Mouse (Mus musculus) forebrain, embryonic 11.5 days (tissue): ENCODE measurements around the gene Bcl2. TPM values are rescaled to one million over a fixed set of nuclear protein-coding genes. Genes with fewer than 3 reads are reported as not detected.

Source experiments
- ATAC-seq: fragments of 200-750 bp; cut with Nextera tagmentation; replicated peaks from 2 replicates; pipeline ENCODE4 v1.8.0; 2017; ENCODE audit warnings: moderate TSS enrichment; ENCODE audit not compliant: low FRiP score
- DNase-seq: peaks from one replicate; pipeline ENCODE4 v3.0.0-alpha.2; 2017; ENCODE audit warnings: low spot score
- H3K27ac ChIP-seq: fragments of 300-500 bp; sonication (generic); 2 replicates; pipeline ENCODE4 v1.5.1; 2014; ENCODE audit warnings: low read depth, low read length
- H3K27me3 ChIP-seq: fragments of 300-500 bp; sonication (generic); 2 replicates; pipeline ENCODE4 v1.6.1; 2014; ENCODE audit warnings: mild to moderate bottlenecking, low read length, mixed read lengths; ENCODE audit not compliant: control insufficient read depth, insufficient read depth
- H3K36me3 ChIP-seq: fragments of 300-500 bp; sonication (generic); 2 replicates; pipeline ENCODE4 v1.6.1; 2014; ENCODE audit warnings: mild to moderate bottlenecking, low read length, moderate library complexity, mixed read lengths; ENCODE audit not compliant: control insufficient read depth, insufficient read depth
- H3K4me1 ChIP-seq: fragments of 300-500 bp; sonication (generic); replicated peaks from 2 replicates; pipeline ENCODE4 v1.6.1; 2014; ENCODE audit warnings: low read length, mixed read lengths; ENCODE audit not compliant: control insufficient read depth, insufficient read depth
- H3K4me2 ChIP-seq: fragments of 300-500 bp; sonication (generic); 2 replicates; pipeline ENCODE4 v1.6.1; 2014; ENCODE audit warnings: low read depth, mild to moderate bottlenecking, low read length, moderate library complexity, mixed read lengths; ENCODE audit not compliant: severe bottlenecking
- H3K4me3 ChIP-seq: fragments of 300-500 bp; sonication (generic); 2 replicates; pipeline ENCODE4 v1.5.1; 2014; ENCODE audit warnings: low read depth, low read length
- H3K9ac ChIP-seq: fragments of 300-500 bp; sonication (generic); 2 replicates; pipeline ENCODE4 v1.6.1; 2014; ENCODE audit warnings: low read length
- H3K9me3 ChIP-seq: fragments of 300-500 bp; sonication (generic); 2 replicates; pipeline ENCODE4 v1.6.1; 2016; ENCODE audit warnings: low read length, mixed read lengths; ENCODE audit not compliant: control insufficient read depth
- WGBS: fragments of 180-500 bp; shearing (Covaris S2); extraction: QIAGEN DNeasy Blood & Tissue Kit; methylation state at CpG from one replicate; pipeline ENCODE4 v1.1.7; 2014; 5-methylcytosine and 5-hydroxymethylcytosine counted together
- polyA plus RNA-seq: library from polyadenylated mRNA; unstranded; fragments of >200 nt; fragmentation: Nextera tagmentation; extraction: Ambion mirVana; gene quantifications from 2 replicates; pipeline ENCODE4 v1.2.1, GENCODE M21; 2014

Bcl2 gene
- polyA plus RNA-seq, 1 experiment from 2014 or later = 6.9 TPM

DNA sequence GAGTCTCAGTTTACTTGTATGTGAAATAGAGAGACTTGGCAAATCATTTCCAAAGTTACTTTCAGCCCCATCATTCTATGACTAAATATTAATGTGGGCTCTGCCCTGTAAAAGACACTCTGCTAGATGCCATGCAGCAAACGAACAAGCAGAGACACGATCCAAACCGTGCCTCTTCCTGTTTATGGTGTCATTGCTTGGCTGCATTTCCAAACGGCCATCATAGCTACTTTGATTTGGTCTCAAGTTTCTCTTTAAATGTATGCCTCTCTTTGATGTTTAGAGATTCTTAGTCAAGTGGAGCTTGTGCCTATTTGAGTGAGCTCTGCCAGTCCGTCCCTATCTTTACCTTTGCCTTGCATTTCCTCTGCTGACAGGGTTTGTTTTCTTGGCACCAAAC is 111.5 kb downstream of the Bcl2 start:
- DNase-seq (no peak), ATAC-seq (no peak)
- 79% methylated on average over 5 of the region's 5 CpGs for WGBS
- no peaks in the 10 kb centered on the region for H3K27me3 ChIP-seq
- H3K4me1 ChIP-seq = no peaks in the 10 kb centered on the region
- no peaks in the 10 kb centered on the region for H3K36me3 ChIP-seq
- no peak overlapping the region for H3K4me2 ChIP-seq
- H3K9ac ChIP-seq = no peak overlapping the region
- H3K9me3 ChIP-seq = no peaks in the 10 kb centered on the region
- no peak overlapping the region for H3K4me3 ChIP-seq
- H3K27ac ChIP-seq = no peak overlapping the region

DNA sequence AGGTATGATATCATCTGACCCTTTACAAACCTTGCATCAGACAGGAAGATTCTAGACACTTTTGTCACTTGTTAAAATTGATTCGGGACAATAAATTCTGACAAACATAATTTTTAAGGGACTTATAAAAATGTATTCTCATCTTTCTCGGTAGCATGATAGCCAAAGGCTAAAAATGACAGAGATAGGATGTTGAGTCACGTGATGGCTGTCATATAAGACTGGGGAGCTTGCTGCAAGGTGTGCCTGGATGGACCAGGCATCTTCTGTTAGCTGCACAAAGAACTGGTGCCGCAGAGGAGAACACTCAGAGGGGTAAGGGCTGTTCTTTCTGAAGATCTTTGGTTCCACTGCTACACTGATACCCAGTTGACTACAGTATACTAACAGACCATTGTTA is 112.8 kb downstream of the Bcl2 start:
- H3K27me3 ChIP-seq = no peaks in the 10 kb centered on the region
- H3K36me3 ChIP-seq = no peaks in the 10 kb centered on the region
- 88% methylated on average over 4 of the region's 4 CpGs for WGBS
- no peak overlapping the region for H3K4me2 ChIP-seq
- DNase-seq = no peak
- no peak overlapping the region for H3K4me3 ChIP-seq
- H3K27ac ChIP-seq = no peak overlapping the region
- no peak for ATAC-seq
- H3K9me3 ChIP-seq = no peaks in the 10 kb centered on the region
- no peaks in the 10 kb centered on the region for H3K4me1 ChIP-seq
- no peak overlapping the region for H3K9ac ChIP-seq

DNA sequence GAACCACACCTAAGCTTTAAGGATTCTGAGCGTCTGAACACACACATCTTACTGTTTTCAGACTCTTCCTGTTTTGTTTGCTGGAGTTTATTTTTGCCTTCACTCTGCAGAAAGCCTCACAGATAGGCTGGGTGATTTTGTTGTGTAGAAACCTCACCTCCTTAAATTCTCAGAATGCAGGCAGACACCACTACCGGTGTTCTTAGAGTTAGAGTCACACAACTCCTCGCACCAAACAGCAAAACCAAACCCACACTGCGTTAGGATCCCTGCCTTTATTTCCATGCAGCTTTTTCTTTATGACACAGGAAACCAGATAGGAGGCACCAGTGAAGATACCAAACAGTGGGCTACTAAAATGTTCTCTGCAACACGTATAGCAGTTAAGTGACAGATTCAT is 113.2 kb downstream of the Bcl2 start:
- Histone ChIP-seq H3K36me3 (no peaks in the 10 kb centered on the region), H3K4me3 (no peak overlapping the region), H3K4me2 (no peak overlapping the region), H3K9me3 (no peaks in the 10 kb centered on the region), H3K9ac (no peak overlapping the region), H3K4me1 (no peaks in the 10 kb centered on the region), H3K27me3 (no peaks in the 10 kb centered on the region), H3K27ac (no peak overlapping the region)
- ATAC-seq (no peak), DNase-seq (no peak)
- 90% methylated on average over 5 of the region's 5 CpGs for WGBS

DNA sequence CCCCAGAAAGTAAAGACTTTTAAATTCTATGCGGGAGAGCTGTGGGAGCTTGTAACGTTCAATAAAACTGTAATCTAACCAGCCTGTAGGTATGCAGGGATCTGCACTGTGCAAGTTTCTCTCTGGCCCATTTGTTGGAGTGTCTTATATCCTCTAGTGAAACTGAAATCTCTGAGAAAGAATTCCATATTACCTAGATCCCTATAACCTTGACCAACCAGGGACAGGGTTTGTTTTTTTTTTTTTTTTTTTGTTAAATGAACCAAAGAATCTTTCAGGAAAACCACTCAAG is 115.8 kb downstream of the Bcl2 start:
- ATAC-seq (no peak), DNase-seq (no peak)
- Histone ChIP-seq H3K27me3 (no peaks in the 10 kb centered on the region), H3K4me3 (no peak overlapping the region), H3K4me2 (no peak overlapping the region), H3K36me3 (no peaks in the 10 kb centered on the region), H3K27ac (no peak overlapping the region), H3K9ac (no peak overlapping the region), H3K9me3 (no peaks in the 10 kb centered on the region), H3K4me1 (no peaks in the 10 kb centered on the region)
- 97% methylated on average over 2 of the region's 2 CpGs for WGBS

DNA sequence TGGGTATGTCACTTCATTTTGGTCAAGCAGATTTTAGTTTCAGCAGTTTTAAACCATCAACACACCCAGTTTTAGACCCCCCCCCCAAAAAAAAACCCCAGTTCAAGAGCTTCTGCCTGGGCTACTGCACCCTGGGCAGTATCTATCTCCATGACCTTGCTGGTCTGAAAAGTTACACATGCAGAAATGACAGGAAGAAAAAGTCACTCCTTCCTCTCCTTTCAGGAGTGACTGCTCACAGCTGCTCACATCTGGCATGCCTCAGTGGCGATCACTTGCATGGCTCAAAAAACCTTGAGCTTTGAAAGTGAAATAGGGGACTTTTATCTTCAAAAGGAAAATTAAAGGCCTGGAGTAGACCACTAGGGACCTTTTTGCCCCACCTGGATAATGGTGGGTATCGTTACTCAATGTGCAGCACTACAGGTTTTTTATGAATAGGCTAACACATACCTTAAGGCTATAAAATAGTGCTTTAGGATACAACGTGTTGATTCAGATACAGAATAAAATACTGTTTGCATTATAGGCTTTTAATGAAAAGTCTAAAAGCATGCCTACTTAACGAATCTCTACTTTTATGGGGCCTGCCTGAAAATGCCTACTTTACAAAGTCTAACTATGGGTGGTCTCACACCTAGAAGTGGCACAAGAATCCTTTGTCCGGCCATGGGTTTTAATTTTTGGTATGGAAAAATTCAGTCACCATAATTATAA is 116.3 kb downstream of the Bcl2 start:
- Histone ChIP-seq H3K9me3 (no peaks in the 10 kb centered on the region), H3K4me3 (no peak overlapping the region), H3K27me3 (no peaks in the 10 kb centered on the region), H3K4me2 (no peak overlapping the region), H3K27ac (no peak overlapping the region), H3K9ac (no peak overlapping the region), H3K4me1 (no peaks in the 10 kb centered on the region), H3K36me3 (no peaks in the 10 kb centered on the region)
- DNase-seq (no peak), ATAC-seq (no peak)
- 83% methylated on average over 5 of the region's 5 CpGs for WGBS

DNA sequence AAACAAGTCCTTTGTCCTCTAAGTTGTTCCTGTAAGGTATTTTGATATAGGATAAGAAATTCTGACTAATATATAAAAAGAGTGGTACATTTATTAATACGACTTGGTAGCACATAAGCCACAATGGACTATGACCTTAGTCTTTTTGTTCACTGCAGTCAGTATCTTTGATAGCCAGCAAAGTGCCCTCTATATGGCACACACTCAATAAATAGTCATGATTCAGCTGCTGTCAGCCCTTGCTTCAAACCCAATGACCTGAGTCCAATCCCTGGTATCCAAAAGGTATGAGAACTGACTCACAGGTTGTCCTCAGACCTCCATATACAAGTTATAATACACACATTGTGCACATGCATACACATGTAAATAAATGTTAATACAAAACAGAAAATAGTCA is 117.7 kb downstream of the Bcl2 start:
- H3K27me3 ChIP-seq = no peaks in the 10 kb centered on the region
- H3K4me3 ChIP-seq = no peak overlapping the region
- no peak overlapping the region for H3K9ac ChIP-seq
- H3K27ac ChIP-seq = no peak overlapping the region
- no peaks in the 10 kb centered on the region for H3K4me1 ChIP-seq
- ATAC-seq (no peak), DNase-seq (no peak)
- H3K4me2 ChIP-seq = no peak overlapping the region
- H3K36me3 ChIP-seq = no peaks in the 10 kb centered on the region
- H3K9me3 ChIP-seq = no peaks in the 10 kb centered on the region
- WGBS = 91% methylated on average over 1 of the region's 1 CpGs

DNA sequence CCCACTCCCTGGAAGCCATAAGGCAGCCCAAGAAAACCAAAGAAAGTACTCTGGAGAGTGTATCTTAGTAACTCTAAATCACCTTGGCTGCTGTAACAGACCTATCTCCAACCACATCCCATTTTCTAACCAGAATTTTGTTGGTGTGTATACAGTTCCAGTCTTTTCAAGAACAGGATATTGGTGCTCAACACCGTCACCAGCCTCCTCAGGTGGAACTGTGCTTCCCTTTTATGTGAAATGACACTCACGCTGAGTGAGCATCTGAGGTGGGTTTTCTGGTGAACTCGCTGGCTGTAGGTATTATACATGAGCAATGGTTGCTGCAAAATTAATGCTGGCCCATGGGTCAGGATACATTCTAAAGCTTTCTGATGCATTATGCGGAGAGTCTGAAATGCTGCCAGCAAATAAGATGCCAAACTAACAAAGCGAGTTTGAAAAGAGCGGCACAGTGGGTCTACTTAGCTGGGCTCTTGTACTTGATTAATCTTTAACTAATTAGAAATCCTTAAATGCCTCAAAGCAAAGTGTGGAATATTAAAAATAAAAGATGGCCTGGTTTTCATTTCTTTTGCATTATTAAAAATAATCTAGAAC is 118.7 kb downstream of the Bcl2 start:
- DNase-seq = no peak
- no peak for ATAC-seq
- Histone ChIP-seq H3K9ac (no peak overlapping the region), H3K4me2 (no peak overlapping the region), H3K9me3 (no peaks in the 10 kb centered on the region), H3K4me1 (no peaks in the 10 kb centered on the region), H3K36me3 (no peaks in the 10 kb centered on the region), H3K27ac (no peak overlapping the region), H3K4me3 (no peak overlapping the region), H3K27me3 (no peaks in the 10 kb centered on the region)
- WGBS = 84% methylated on average over 6 of the region's 6 CpGs

DNA sequence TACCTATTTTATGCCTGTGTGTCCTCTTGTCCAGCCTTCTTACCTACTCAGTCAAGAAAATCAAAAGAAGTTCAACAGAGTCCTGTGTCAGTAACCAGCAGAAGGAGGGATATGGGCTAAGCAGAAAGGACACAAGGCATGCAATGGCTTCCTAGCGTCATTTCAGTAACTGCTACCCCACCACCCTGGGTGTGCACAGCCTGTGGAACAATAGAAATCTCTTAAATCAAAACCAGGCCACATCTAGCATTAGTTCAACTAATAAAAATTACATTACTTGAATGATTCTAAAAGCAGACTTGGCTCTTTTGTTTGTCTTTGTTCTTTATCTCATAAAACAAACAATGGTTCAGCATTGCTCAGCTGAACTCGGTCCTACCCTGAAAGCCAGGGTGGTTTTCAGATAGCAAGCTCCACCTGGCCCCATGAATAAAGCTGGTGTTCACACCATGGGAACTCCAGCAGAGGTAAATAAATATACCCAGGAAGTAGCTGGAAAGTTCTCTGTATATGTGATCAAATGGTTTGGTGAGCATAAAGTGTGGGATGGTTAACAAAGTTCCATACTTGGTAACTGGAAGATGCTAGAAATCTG is 122.8 kb downstream of the Bcl2 start:
- ATAC-seq (no peak), DNase-seq (no peak)
- Histone ChIP-seq H3K9ac (no peak overlapping the region), H3K4me1 (no peaks in the 10 kb centered on the region), H3K9me3 (no peaks in the 10 kb centered on the region), H3K27me3 (no peaks in the 10 kb centered on the region), H3K27ac (no peak overlapping the region), H3K4me2 (no peak overlapping the region), H3K36me3 (no peaks in the 10 kb centered on the region), H3K4me3 (no peak overlapping the region)
- WGBS = 45% methylated on average over 2 of the region's 2 CpGs

DNA sequence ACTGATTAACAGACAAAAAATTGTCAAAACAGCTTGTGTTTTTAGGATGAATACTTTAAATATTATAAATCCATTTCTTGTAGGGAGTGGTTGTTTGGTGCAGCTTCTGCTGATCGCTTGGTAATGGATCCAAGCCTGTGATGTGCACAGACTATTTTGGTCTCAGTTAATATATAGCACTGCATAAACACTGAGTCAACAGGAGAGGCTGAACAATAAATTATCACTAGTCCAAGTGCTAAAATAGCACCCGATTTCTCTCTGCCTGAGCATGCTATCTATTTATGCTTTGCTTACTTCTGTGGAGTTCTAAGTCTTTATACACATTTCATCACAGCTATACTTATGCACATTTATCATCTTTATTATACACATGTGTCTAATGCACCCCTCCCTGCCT is 124.9 kb downstream of the Bcl2 start:
- no peak overlapping the region for H3K4me2 ChIP-seq
- H3K27ac ChIP-seq = no peak overlapping the region
- H3K27me3 ChIP-seq = no peaks in the 10 kb centered on the region
- no peak for DNase-seq
- whole genome bisulfite sequencing = 90% methylated on average over 2 of the region's 2 CpGs
- no peak overlapping the region for H3K9ac ChIP-seq
- no peak for ATAC-seq
- no peaks in the 10 kb centered on the region for H3K4me1 ChIP-seq
- H3K9me3 ChIP-seq = no peaks in the 10 kb centered on the region
- no peaks in the 10 kb centered on the region for H3K36me3 ChIP-seq
- H3K4me3 ChIP-seq = no peak overlapping the region
